Mouse (Mus musculus): ENCODE measurements around the gene Olfr222. TPM values are rescaled to one million over a fixed set of nuclear protein-coding genes. Genes with fewer than 3 reads are reported as not detected.

Olfr222 gene
- polyA plus RNA-seq (2015; fragmentation: Nextera tagmentation; extraction: Ambion mirVana), result not detected in 2 replicates

GRCm38 (mm10) chr11:59576135-59576534, at the start of gene Olfr222:
Gene Olfr222 (minus strand): TSS chr11:59576235.

DNA sequence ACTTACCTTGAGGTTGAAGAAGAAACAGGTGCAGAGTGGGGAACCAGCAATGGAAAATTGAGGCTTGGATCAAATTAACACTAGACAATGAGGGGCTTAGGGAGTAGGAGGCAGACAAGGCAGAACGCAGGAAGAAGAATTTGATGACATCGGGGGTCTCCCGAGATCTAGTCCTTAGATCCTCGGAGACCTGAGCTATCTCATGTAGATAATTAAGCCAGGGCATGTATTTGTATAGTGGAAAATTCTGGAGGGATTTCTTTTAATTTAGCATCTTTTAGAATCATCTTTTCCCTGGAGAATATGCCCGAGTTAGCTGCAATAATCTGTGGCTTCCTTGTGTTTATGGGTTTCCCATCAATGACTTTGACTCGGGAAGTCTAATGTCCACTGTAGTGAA, 17.2 kb upstream of the Olfr222 start, which contains the start of gene Olfr223:
Gene Olfr223, minus strand, starts transcription at position 101 of the 400 bp plus-strand sequence.

GRCm38 (mm10) chr11:59541324-59541723, 34.7 kb downstream of the Olfr222 start, which contains the start of gene Nlrp3:
Gene Nlrp3 (plus strand): TSS chr11:59541568.

GRCm38 (mm10) chr11:59526472-59527080, 49.5 kb downstream of the Olfr222 start, which contains the start of gene Zkscan17:
Gene Zkscan17 (minus strand): TSS chr11:59526751.

Other genes starting within 250 kb of the Olfr222 start
- 0.10 TPM in 1 of 2 replicates, not detected in the other for gene Prss38, start 200.6 kb downstream of the Olfr222 start, polyA plus RNA-seq (2015; fragmentation: Nextera tagmentation; extraction: Ambion mirVana)
- 6.0 and 6.1 TPM in 2 replicates for gene Jmjd4, start 126.2 kb downstream of the Olfr222 start, polyA plus RNA-seq (2015; fragmentation: Nextera tagmentation; extraction: Ambion mirVana)
- 62.6 and 71.1 TPM in 2 replicates for gene Snap47, start 125.0 kb downstream of the Olfr222 start, polyA plus RNA-seq (2015; fragmentation: Nextera tagmentation; extraction: Ambion mirVana)
- 4.6 and 4.9 TPM in 2 replicates for gene Zfp867, start 103.8 kb downstream of the Olfr222 start, polyA plus RNA-seq (2015; fragmentation: Nextera tagmentation; extraction: Ambion mirVana)
- gene Zkscan17, start 49.5 kb downstream of the Olfr222 start, polyA plus RNA-seq (2015; fragmentation: Nextera tagmentation; extraction: Ambion mirVana), result 8.8 and 10.8 TPM in 2 replicates
- 0.22 and 0.47 TPM in 2 replicates for gene Nlrp3, start 34.7 kb downstream of the Olfr222 start, polyA plus RNA-seq (2015; fragmentation: Nextera tagmentation; extraction: Ambion mirVana)
- not detected in 2 replicates for gene Olfr223, start 17.1 kb upstream of the Olfr222 start, polyA plus RNA-seq (2015; fragmentation: Nextera tagmentation; extraction: Ambion mirVana)
- gene Mprip, start 85.1 kb upstream of the Olfr222 start, polyA plus RNA-seq (2015; fragmentation: Nextera tagmentation; extraction: Ambion mirVana), result 51.5 and 59.3 TPM in 2 replicates
- gene Pld6, start 211.4 kb upstream of the Olfr222 start, polyA plus RNA-seq (2015; fragmentation: Nextera tagmentation; extraction: Ambion mirVana), result 0.29 and 0.64 TPM in 2 replicates
- 15.5 and 19.9 TPM in 2 replicates for gene Flcn, start 233.8 kb upstream of the Olfr222 start, polyA plus RNA-seq (2015; fragmentation: Nextera tagmentation; extraction: Ambion mirVana)

Measured in urinary bladder, postnatal 0 days (tissue).